Mouse (Mus musculus) erythroblast, embryonic 14.5 days (primary cell): ENCODE data around the gene Nlrc4.

ENCODE experiments used
- GATA1 ChIP-seq: IDR thresholded peaks from 2 replicates; pipeline ENCODE4 v1.6.1; 2012; ENCODE audit warnings: low read length, inconsistent platforms, mixed read lengths
- TAL1 ChIP-seq: IDR thresholded peaks from 3 replicates; pipeline ENCODE4 v1.6.1; 2012; ENCODE audit warnings: low read length, inconsistent platforms, mixed read lengths

GRCm38 (mm10) chr17:74501085-74501484, 42.1 kb upstream of the Nlrc4 start:
- TF ChIP-seq GATA1 (no peak), TAL1 (no peak)
